Mouse (Mus musculus): Measurements from ENCODE around the gene Shoc2.

DNA sequence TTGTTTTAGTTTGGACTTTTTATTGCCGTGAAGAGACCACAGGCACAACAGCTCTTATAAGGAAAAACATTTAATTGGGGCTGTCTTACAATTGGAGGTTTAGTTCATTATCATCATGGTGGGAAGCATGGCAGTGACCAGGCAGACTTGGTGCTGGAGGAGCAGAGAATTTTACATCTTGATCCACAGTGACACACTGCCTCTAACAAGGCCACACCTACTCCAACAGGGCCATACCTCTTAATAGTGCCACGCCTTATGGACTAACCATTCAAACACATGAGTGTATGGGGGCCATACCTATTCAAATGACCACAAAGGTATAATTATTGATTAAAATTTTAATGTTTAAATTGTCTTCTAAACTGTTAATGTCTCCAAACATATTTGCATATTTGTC is 13.4 kb downstream of the Shoc2 start:
- TF ChIP-seq CTCF (IDR thresholded peaks at IDR 0.05; ENCODE audit: low read depth) = no peak
- TF ChIP-seq EP300 (optimal IDR thresholded peaks at IDR 0.05) = no peak
